Mouse (Mus musculus): ENCODE measurements around the gene App.

GRCm38 (mm10) chr16:85071248-85071647 lies 102.3 kb downstream of the App start:
- no peak for TF ChIP-seq POLR2A (IDR thresholded peaks at IDR 0.05; ENCODE audit: insufficient read length, low read depth)
- no peak for TF ChIP-seq USF1 (IDR thresholded peaks at IDR 0.05; ENCODE audit: low read depth)
- TF ChIP-seq MAX (IDR thresholded peaks at IDR 0.05; ENCODE audit: low read depth): no peak
- TF ChIP-seq MYOD1 (IDR thresholded peaks at IDR 0.05; ENCODE audit: control insufficient read depth in 1 of 3, insufficient read length in 2 of 3, low read depth in 2 of 3): no peak
- no peak for TF ChIP-seq POLR2AphosphoS2 (IDR thresholded peaks at IDR 0.05; ENCODE audit: insufficient read length, low read depth)
- TF ChIP-seq E2F4 (IDR thresholded peaks at IDR 0.05; ENCODE audit: insufficient read depth): no peak

Data from myocyte (in vitro differentiated cells).